Mouse (Mus musculus) brain, embryonic 14.5 days (tissue): ENCODE data around the gene Ptrhd1.

Experiments used
- CTCF ChIP-seq: fragments of 200-500 bp; IDR thresholded peaks from 2 replicates; pipeline ENCODE4 v1.5.1; 2012; ENCODE audit warnings: inconsistent platforms, mild to moderate bottlenecking, moderate library complexity, borderline replicate concordance; ENCODE audit not compliant: insufficient read depth, insufficient read length; ENCODE audit errors: extremely low read depth
- POLR2A ChIP-seq: fragments of 200-500 bp; IDR thresholded peaks from 2 replicates; pipeline ENCODE4 v1.6.1; 2012; ENCODE audit warnings: mild to moderate bottlenecking, inconsistent platforms, borderline replicate concordance; ENCODE audit not compliant: poor library complexity, insufficient read depth, insufficient read length, severe bottlenecking; ENCODE audit errors: extremely low read depth

GRCm38 (mm10) chr12:4201454-4202200 lies 32.2 kb upstream of the Ptrhd1 start:
- TF ChIP-seq CTCF (no peak), POLR2A (no peak)
